Mouse (Mus musculus) liver, embryonic 11.5 days (tissue): ENCODE measurements around the gene Muc3. TPM values are rescaled to one million over a fixed set of nuclear protein-coding genes. Genes with fewer than 3 reads are reported as not detected.
"Not testable (repeated sequence)": the region's sequence is repeated elsewhere in the genome, so short reads cannot be mapped to it uniquely, and the experiment has no call there.

Experiments
- ATAC-seq: fragments of 200-750 bp; cut with Nextera tagmentation; replicated peaks from 2 replicates; pipeline ENCODE4 v1.8.0; 2017; ENCODE audit warnings: moderate number of reproducible peaks, mild to moderate bottlenecking, moderate TSS enrichment, moderate library complexity; ENCODE audit not compliant: low FRiP score
- DNase-seq: peaks from one replicate; pipeline ENCODE4 v3.0.0-alpha.2; 2017; ENCODE audit warnings: low spot score
- H3K27ac ChIP-seq: fragments of 300-500 bp; sonication (generic); 2 replicates; pipeline ENCODE4 v1.5.1; 2014; ENCODE audit warnings: mild to moderate bottlenecking, low read depth, low read length, control low read depth
- H3K27me3 ChIP-seq: fragments of 300-500 bp; sonication (generic); replicated peaks from 2 replicates; pipeline ENCODE4 v1.6.1; 2014; ENCODE audit warnings: low read length, mixed read lengths; ENCODE audit not compliant: control insufficient read depth, insufficient read depth
- H3K36me3 ChIP-seq: fragments of 300-500 bp; sonication (generic); 2 replicates; pipeline ENCODE4 v1.6.1; 2014; ENCODE audit warnings: mild to moderate bottlenecking, low read length, moderate library complexity, mixed read lengths; ENCODE audit not compliant: control insufficient read depth, insufficient read depth
- H3K4me1 ChIP-seq: fragments of 300-500 bp; sonication (generic); replicated peaks from 2 replicates; pipeline ENCODE4 v1.6.1; 2014; ENCODE audit warnings: low read length, mixed read lengths; ENCODE audit not compliant: control insufficient read depth, insufficient read depth
- H3K4me2 ChIP-seq: fragments of 300-500 bp; sonication (generic); 2 replicates; pipeline ENCODE4 v1.6.1; 2014; ENCODE audit warnings: mild to moderate bottlenecking, control low read depth, moderate library complexity
- H3K4me3 ChIP-seq: fragments of 300-500 bp; sonication (generic); 2 replicates; pipeline ENCODE4 v1.5.1; 2014; ENCODE audit warnings: low read depth, low read length, control low read depth
- H3K9ac ChIP-seq: fragments of 300-500 bp; sonication (generic); 2 replicates; pipeline ENCODE4 v1.6.1; 2014; ENCODE audit warnings: low read depth, low read length, control low read depth
- H3K9me3 ChIP-seq: fragments of 300-500 bp; sonication (generic); 2 replicates; pipeline ENCODE4 v1.6.1; 2016; ENCODE audit warnings: low read length, inconsistent platforms, mixed read lengths; ENCODE audit not compliant: control insufficient read depth
- WGBS: fragments of 180-500 bp; shearing (Covaris S2); extraction: QIAGEN DNeasy Blood & Tissue Kit; methylation state at CpG from one replicate; pipeline ENCODE4 v1.1.7; 2014; 5-methylcytosine and 5-hydroxymethylcytosine counted together
- polyA plus RNA-seq: library from polyadenylated mRNA; unstranded; fragments of >200 nt; fragmentation: Nextera tagmentation; extraction: Ambion mirVana; gene quantifications from 2 replicates; pipeline ENCODE4 v1.2.1, GENCODE M21; 2014

Gene Muc3
- polyA plus RNA-seq, 1 experiment from 2014 or later = not detected

- Histone ChIP-seq H3K27me3 (no peaks in the 10 kb centered on the region), H3K4me3 (no peak overlapping the region), H3K4me1 (no peaks in the 10 kb centered on the region), H3K36me3 (no peaks in the 10 kb centered on the region), H3K27ac (no peak overlapping the region), H3K9ac (no peak overlapping the region), H3K9me3 (no peaks in the 10 kb centered on the region), H3K4me2 (no peak overlapping the region)
- 74% methylated on average over 10 of the region's 10 CpGs for whole genome bisulfite sequencing
- DNase-seq = no peak
- ATAC-seq = no peak
Measured at GRCm38 (mm10) chr5:137138977-137139376, 10.1 kb downstream of the Muc3 start.

GRCm38 (mm10) chr5:137134959-137135358 lies 14.2 kb downstream of the Muc3 start:
- Histone ChIP-seq H3K4me3 (no peak overlapping the region), H3K27ac (no peak overlapping the region), H3K27me3 (no peaks in the 10 kb centered on the region), H3K4me2 (no peak overlapping the region), H3K4me1 (no peaks in the 10 kb centered on the region), H3K36me3 (no peaks in the 10 kb centered on the region), H3K9me3 (no peaks in the 10 kb centered on the region), H3K9ac (no peak overlapping the region)
- 33% methylated on average over 11 of the region's 11 CpGs for WGBS
- ATAC-seq = no peak
- no peak for DNase-seq

GRCm38 (mm10) chr5:137131490-137131889 lies 17.6 kb downstream of the Muc3 start:
- no peak overlapping the region for H3K4me3 ChIP-seq
- no peaks in the 10 kb centered on the region for H3K36me3 ChIP-seq
- H3K27me3 ChIP-seq = no peaks in the 10 kb centered on the region
- under 1% methylated on average over 3 of the region's 3 CpGs for WGBS
- no peak overlapping the region for H3K4me2 ChIP-seq
- DNase-seq (peak; percentile 54), ATAC-seq (no peak)
- no peaks in the 10 kb centered on the region for H3K9me3 ChIP-seq
- H3K4me1 ChIP-seq = no peaks in the 10 kb centered on the region
- no peak overlapping the region for H3K27ac ChIP-seq
- no peak overlapping the region for H3K9ac ChIP-seq

GRCm38 (mm10) chr5:137129281-137129680 lies 19.8 kb downstream of the Muc3 start:
- 18% methylated on average over 5 of the region's 5 CpGs for WGBS
- no peak overlapping the region for H3K4me3 ChIP-seq
- no peaks in the 10 kb centered on the region for H3K9me3 ChIP-seq
- no peaks in the 10 kb centered on the region for H3K36me3 ChIP-seq
- ATAC-seq = no peak
- H3K27me3 ChIP-seq = no peaks in the 10 kb centered on the region
- H3K27ac ChIP-seq = no peak overlapping the region
- no peak overlapping the region for H3K4me2 ChIP-seq
- no peak for DNase-seq
- no peaks in the 10 kb centered on the region for H3K4me1 ChIP-seq
- no peak overlapping the region for H3K9ac ChIP-seq

DNA sequence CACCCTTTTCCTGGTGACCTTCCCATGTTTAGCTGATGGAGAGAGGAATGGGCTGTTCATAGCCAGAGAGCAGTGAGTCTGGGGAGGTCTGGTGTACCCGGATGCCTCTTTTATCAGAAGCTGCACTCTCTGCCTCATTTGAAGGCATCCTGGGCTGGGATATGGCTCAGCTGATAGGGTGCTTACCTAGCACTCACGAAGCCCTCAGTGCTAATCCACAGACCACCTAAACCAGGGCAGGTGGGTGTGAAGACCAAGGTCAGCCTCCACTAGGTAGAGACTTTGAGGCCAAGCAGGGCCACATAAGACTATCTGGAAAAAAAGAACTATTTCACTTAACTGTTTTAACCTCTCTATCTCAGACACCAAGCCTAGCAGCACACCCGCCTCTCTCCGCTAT lies 25.6 kb downstream of the Muc3 start:
- DNase-seq = no peak
- no peak overlapping the region for H3K27ac ChIP-seq
- no peaks in the 10 kb centered on the region for H3K27me3 ChIP-seq
- no peaks in the 10 kb centered on the region for H3K36me3 ChIP-seq
- H3K4me2 ChIP-seq = no peak overlapping the region
- WGBS = 61% methylated on average over 4 of the region's 4 CpGs
- ATAC-seq = no peak
- H3K4me3 ChIP-seq = no peak overlapping the region
- peaks cover 8% of the 10 kb centered on the region for H3K4me1 ChIP-seq
- no peak overlapping the region for H3K9ac ChIP-seq
- H3K9me3 ChIP-seq = no peaks in the 10 kb centered on the region

GRCm38 (mm10) chr5:137122686-137123193 lies 26.4 kb downstream of the Muc3 start:
- H3K4me2 ChIP-seq = peak overlapping the region; percentile 12; the same call in 1 of the 2 replicates
- H3K36me3 ChIP-seq = no peaks in the 10 kb centered on the region
- WGBS = 14% methylated on average over 14 of the region's 14 CpGs
- H3K4me1 ChIP-seq = peaks cover 8% of the 10 kb centered on the region
- H3K9ac ChIP-seq = no peak overlapping the region
- no peak overlapping the region for H3K27ac ChIP-seq
- H3K9me3 ChIP-seq = no peaks in the 10 kb centered on the region
- no peak overlapping the region for H3K4me3 ChIP-seq
- peak; percentile 74 for DNase-seq
- H3K27me3 ChIP-seq = no peaks in the 10 kb centered on the region
- ATAC-seq = peak; percentile 51

GRCm38 (mm10) chr5:137121280-137121679 lies 27.8 kb downstream of the Muc3 start:
- Histone ChIP-seq H3K9me3 (no peaks in the 10 kb centered on the region), H3K4me3 (no peak overlapping the region), H3K36me3 (no peaks in the 10 kb centered on the region), H3K4me1 (peaks cover 8% of the 10 kb centered on the region), H3K4me2 (no peak overlapping the region), H3K27ac (no peak overlapping the region), H3K9ac (no peak overlapping the region), H3K27me3 (no peaks in the 10 kb centered on the region)
- DNase-seq = no peak
- ATAC-seq = no peak
- WGBS = 77% methylated on average over 4 of the region's 4 CpGs

DNA sequence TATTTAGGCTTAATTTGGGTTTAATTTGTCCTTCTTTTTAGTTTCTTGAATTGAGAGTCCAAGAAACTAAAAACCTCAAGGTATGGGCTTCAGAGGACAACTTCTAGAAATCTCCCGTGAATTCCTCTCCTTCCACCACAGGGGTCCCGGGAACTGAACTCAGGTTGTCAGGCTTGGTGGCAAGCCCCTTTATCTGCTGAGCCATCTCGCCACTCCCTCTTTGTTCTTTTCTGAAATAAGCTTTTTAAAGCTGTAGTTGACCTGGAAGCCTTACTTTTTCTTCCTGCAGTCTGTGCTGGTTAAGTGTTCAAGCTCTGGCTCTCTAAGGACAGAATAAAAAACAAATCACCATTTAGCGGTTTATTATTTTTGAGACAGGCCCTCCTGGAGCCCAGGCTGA lies 30.2 kb downstream of the Muc3 start:
- WGBS = 81% methylated on average over 4 of the region's 4 CpGs
- H3K27me3 ChIP-seq = no peaks in the 10 kb centered on the region

DNA sequence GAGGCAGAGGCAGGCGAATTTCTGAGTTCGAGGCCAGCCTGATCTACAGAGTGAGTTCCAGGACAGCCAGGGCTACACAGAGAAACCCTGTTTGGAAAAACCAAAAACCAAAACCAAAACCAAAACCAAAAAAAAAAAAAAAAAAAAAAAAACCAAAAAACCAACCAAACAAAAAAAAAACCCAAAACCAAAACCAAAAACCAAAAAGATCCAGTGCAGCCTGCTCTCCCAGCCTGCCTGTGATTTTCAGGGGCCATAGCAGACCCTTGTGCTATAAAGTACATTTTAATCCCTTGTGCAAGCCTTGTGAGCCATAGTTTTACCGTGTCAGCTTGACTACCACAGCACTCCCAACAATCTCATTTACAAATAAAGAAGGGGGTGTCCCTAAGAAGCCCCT lies 31.1 kb downstream of the Muc3 start:
- H3K9ac ChIP-seq, ATAC-seq, H3K27ac ChIP-seq, H3K4me3 ChIP-seq, DNase-seq, H3K27me3 ChIP-seq, H3K4me2 ChIP-seq: not testable (repeated sequence)
- H3K9me3 ChIP-seq = peaks cover 21% of the 10 kb centered on the region
- 89% methylated on average over 3 of the region's 3 CpGs for WGBS
- peaks cover 19% of the 10 kb centered on the region for H3K36me3 ChIP-seq
- peaks cover 12% of the 10 kb centered on the region for H3K4me1 ChIP-seq

More for the DNA sequence above, 30.2 kb downstream of the Muc3 start:
- Histone ChIP-seq H3K4me3 (no peak overlapping the region), H3K36me3 (peaks cover 10% of the 10 kb centered on the region), H3K4me2 (no peak overlapping the region), H3K4me1 (peaks cover 17% of the 10 kb centered on the region), H3K9me3 (peaks cover 12% of the 10 kb centered on the region), H3K27ac (no peak overlapping the region), H3K9ac (no peak overlapping the region)
- no peak for DNase-seq
- no peak for ATAC-seq
